Mouse (Mus musculus) R1 (cell line): ENCODE measurements around the gene Syce2.
"Not testable (repeated sequence)": the region's sequence is repeated elsewhere in the genome, so short reads cannot be mapped to it uniquely, and the experiment has no call there.

Source experiments
- DNase-seq: peaks from one replicate; pipeline ENCODE4 v3.0.0-alpha.2; 2018; ENCODE audit warnings: low read depth, low spot score

Syce2 gene

DNA sequence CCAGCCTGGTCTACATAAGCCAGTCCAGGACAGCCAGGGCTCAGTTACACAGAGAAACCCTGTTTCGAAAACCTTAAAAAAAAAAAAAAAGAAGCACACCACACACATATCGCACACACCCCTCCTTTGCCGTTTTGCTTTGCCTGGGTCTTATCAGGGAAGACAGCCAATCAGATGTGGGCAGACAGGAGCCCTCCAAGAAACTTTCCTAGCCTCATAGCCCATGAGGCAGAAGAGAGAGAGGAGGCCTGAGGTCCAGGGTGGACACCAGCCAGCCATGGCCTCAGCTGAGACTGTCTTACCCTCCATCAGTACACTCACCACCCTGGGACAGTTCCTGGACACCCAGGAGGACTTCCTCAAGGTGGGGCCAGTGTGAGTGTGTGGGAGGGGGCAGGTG is 29.8 kb downstream of the Syce2 start, which contains the start of gene Klf1:
Klf1 (plus strand) TSS at position 177 of the 400 bp plus-strand sequence.
- no peak for DNase-seq

- no peak for DNase-seq
These were observed 30.5 kb downstream of the Syce2 start for GRCm38 (mm10) chr8:84902367-84902919.

DNA sequence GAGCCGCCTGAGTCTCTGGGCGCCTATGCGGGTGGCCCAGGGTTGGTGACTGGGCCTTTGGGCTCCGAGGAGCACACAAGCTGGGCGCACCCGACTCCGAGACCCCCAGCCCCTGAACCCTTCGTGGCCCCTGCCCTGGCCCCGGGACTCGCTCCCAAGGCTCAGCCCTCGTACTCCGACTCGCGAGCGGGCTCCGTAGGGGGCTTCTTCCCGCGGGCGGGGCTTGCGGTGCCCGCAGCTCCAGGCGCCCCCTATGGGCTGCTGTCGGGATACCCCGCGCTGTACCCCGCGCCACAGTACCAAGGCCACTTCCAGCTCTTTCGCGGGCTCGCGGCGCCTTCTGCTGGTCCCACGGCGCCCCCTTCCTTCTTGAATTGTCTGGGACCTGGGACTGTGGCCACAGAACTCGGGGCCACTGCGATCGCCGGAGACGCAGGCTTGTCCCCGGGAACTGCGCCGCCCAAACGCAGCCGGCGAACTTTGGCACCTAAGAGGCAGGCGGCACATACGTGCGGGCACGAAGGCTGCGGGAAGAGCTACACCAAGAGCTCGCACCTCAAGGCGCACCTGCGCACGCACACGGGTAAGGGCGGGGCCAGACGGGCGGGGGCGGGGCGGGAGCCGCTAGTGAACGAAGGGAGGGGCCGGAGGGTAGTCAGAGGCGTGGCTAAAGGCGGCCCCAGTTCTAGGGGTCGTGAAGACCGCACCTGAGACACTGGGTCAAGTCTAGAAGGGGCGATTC is 31.2 kb downstream of the Syce2 start:
- DNase-seq: peak; percentile 91

DNA sequence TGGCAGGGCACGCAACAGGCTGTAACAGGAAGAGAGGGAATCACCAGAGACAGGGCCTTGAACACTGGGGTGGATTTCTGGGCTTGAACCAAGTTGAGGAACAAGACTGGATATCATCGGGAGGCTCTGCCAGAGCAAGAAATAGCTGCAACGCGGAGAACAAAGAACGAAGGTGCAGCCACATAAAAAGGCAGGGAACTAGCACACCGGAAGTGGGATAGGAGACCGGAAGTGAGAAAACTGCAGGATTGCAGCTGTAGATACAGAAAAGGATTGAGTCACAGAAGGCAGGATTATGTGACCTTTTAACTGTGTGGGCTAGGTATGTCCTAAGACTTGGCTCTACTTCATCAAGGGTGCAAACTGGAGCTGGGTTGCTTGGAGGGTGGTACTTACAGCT is 32.4 kb downstream of the Syce2 start:
- peak; percentile 55 for DNase-seq

DNA sequence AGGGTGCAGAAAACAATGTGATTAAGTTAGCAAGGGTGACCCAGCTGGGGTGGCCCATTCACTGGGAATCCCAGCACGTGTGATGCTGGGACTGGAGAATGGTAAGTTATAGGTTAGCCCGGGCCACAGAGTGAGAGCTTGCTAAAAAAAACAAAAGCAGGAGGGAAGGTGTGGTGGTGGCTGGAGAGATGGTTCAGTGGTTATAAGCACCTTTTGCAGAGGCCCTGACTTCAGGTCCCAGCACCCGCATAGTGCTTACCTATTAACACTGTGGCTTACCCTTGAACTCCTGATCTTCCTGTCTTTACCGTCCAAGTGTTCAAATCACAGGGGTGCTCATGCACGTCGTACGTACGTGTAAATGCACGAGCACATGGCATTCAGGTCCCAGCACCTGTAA is 35.1 kb downstream of the Syce2 start:
- no peak for DNase-seq

GRCm38 (mm10) chr8:84907493-84907892 is 35.6 kb downstream of the Syce2 start:
- peak; percentile 77 for DNase-seq

- DNase-seq: not testable (repeated sequence)
These were observed 36.1 kb downstream of the Syce2 start for GRCm38 (mm10) chr8:84907979-84908378.

DNA sequence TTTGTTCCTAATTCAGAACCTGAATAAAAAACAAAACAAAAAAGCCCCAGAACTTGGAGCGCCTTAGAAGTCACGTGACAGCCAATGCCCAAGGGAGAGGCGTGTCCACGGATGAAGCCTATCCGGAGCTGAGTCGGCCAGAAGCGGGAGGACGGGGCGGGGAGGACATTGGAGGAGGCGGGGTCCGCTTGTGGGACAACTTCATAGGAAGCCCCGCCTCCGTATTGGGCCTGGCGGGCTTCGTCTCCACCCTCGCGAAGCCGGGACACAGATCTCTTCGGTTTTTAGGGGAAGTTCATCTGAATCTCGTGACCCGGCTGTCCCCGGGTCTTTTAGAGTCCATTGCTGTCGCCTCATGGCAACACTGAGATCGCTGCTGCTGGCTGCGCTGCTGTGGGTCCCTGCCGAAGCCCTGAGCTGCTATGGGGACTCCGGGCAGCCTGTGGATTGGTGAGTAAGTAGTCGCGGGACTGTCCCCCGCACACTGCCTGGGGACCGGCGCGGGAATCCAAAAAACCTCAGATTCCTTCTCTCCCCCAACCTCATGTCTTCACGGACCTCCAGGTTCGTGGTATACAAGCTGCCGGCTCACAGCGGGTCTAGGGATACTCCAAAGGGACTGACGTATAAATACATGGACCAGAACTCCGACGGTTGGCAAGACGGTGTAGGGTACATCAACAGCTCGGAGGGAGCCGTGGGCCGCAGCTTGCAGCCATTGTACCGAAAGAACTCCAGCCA is 36.7 kb downstream of the Syce2 start, which contains the start of gene Dnase2a:
Dnase2a (plus strand) TSS at position 140 of the 741 bp plus-strand sequence.
- DNase-seq: peak; percentile 99

DNA sequence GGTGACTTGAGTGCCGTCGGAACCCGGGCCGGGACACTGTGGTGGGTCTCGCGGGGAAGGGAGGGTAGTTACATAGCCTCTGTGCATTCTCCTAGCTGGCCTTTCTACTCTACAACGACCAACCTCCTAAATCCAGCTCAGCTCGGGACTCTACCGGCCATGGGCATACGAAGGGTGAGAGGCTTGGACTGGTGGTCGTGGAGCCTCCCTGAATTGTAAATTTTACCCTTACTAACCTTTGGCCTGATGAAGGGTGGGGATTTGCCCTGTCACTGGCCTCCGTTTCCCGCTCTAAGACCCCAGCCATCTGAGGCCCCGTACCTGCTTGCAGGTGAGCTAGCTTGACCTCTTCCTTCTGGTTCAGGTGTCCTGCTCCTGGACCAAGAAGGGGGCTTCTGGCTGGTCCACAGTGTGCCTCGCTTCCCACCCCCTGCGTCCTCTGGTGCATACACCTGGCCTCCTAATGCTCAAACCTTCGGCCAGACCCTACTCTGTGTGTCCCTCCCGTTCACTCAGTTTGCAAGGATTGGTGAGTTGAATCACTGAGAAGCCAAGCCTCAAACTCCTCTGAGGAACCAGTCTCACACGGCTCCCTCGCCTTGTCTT is 37.4 kb downstream of the Syce2 start:
- DNase-seq: no peak

GRCm38 (mm10) chr8:84909949-84910348 is 38.0 kb downstream of the Syce2 start:
- DNase-seq: no peak

GRCm38 (mm10) chr8:84910551-84910950 is 38.6 kb downstream of the Syce2 start:
- no peak for DNase-seq

GRCm38 (mm10) chr8:84911854-84912253 is 39.9 kb downstream of the Syce2 start:
- no peak for DNase-seq

GRCm38 (mm10) chr8:84912391-84912790 is 40.5 kb downstream of the Syce2 start:
- no peak for DNase-seq

- peak; percentile 98 for DNase-seq
These were observed 41.1 kb downstream of the Syce2 start for GRCm38 (mm10) chr8:84912895-84913501.

DNA sequence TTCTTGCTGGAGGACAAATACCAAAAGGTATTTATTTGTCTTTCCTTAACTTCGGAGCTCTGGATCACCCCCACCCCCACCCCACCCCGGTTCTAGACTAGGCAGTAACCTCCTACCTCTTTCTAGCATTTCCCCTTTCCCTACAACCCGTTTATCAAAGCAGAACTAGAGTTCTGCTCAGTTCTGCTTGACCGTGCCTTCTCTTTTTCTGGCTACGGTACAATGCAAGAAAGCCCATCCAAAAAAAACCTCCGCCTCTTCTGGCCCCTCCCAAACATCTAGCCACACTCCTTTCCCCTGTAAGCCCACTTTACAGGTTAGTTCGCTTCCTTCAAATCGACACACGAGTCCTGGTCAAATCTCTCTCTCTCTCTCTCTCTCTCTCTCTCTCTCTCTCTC is 41.6 kb downstream of the Syce2 start:
- DNase-seq: peak; percentile 68

DNA sequence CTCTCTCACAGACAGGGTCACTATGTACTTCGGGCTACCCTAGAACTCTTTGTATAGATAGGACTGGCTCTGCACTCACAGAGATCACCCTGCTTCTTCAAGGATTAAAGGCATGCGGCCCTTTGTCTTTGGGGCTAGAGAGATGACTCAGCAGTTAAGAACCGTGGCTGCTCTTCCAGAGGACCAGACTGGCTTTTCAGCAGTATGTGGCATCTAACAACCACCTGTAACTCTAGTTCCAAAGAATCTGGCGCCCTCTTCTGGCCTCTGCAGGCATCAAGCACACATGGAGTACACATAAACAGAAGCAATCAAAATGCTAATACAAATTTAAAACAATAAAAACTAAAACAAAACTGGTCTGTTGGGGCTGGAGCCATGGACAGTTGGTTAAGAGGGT is 42.0 kb downstream of the Syce2 start:
- DNase-seq: peak; percentile 97

DNA sequence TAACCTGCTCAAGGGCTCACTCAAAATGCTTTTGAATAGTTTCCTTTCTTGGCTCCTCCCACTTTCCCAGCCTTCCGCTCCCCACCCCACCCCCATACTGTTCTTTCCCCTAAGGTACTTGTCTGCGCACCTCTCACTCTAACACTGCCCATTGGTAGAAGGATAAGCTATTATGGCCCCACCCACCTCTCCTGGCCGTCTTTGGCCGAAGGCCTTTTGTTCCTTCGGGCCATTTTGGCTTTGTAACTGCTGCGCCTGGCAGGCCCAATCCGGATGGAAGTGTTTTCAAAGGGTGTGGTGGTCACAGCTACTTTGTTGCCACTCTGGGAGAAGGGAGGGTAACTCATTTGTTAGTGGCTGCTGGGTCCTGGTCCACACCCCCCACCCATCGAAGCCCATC is 43.4 kb downstream of the Syce2 start:
- DNase-seq: peak; percentile 97

DNA sequence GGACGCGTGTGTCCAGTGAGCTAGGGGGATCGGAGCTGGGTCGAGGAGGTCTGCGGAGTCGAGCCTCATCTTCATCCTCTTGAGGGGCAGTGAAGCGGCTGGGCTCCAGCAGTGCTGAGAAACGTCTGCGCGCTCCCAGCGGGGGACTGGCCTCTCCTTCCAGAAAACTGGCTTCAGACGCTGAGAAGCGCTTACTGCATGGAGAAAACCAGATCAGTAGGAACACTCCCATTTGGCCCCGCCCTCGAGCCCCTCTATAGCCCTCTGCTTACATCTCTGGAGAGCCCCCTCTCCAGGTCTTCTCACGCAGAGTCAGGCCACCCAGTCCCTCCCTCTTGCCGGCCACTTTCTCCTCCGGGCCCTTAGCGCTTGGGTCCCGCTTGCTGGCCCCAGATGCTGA is 45.9 kb downstream of the Syce2 start:
- peak; percentile 76 for DNase-seq

DNA sequence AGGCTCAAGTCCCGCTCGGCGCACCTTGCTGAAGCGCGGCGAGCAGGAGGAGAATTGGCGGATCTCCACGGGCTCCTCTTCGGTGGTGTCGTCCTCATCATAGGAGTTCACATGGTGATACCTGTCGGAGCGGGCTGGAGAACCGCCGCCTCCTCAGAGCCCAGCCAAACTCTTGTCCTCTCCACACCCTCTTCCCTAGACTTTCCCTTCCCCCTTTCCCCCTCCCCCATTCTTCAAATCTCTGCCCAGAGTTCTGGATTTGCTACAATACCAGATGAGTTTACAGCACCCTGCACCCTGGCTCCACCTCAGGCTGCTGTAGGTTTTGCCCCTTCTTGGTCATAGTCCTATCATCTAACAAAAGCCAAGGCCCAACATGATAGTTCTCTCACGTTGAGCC is 46.7 kb downstream of the Syce2 start:
- peak; percentile 68 for DNase-seq

- DNase-seq: no peak
These were observed 49.7 kb downstream of the Syce2 start for GRCm38 (mm10) chr8:84921596-84921995.

- DNase-seq: no peak
These were observed 53.6 kb downstream of the Syce2 start for GRCm38 (mm10) chr8:84925557-84925956.

DNA sequence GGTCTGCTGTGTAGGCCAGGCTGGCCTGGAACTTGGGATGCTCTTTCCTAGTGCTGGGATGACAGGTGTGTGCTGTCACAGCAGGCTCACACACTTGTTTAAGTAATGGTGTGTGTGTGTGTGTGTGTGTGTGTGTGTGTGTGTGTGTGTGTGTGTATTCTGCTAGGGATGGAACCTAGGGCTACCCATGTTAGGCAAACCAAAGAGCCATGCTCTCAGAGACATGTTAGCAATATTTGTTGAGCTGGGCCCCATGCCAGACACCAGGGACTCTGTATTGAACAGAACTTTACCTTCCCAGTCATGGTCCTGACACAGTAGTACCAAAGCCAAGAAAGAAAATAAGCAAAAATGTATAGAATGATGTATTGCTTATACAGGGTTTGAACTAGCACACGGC is 55.6 kb downstream of the Syce2 start:
- DNase-seq: no peak
